8 mouse cellular contexts compared by ENCODE assay signal in the genomic region with DNA sequence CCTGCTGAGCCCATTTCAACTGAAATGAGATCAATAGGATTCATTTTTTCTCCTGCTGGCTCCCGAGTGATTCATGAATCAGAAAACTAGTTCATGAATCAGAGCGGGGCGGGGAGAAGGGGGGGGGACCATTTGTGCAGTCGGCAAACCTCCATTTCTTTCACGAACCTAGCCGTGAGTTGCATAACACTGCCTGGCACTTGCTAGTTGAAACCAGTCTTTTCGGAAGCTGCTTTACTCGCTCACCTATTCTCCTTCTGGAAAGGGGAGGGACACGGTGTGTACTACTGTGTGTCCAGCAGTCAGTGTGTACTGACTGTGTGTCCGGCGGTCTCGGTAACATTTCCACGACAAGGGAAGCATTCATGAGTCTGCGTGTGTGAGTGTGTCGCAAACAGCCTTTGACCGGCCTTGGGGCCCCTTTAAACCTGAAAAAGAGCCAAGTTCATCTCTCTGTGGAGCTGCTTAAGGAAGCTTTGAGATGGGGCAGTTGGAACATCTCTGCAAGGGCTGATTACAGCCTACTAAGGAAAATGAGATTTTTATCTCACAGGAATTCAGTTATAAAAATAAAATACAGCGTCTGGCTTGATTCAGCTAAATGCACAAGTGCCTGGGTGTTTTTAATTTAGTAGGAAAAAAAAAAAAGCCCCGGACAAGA.
DNase-seq lines count a peak whose midpoint lies in the region; ATAC-seq lines count a peak whose summit lies in the region.

No protein-coding gene starts in this region.

- DNase-seq in adipocyte (ENCODE audit: low spot score) = peak; percentile 92
- DNase-seq in cerebellum, adult 18-20 months = peak; percentile 77 to 79
- peak; percentile 44 to 49 for DNase-seq in frontal cortex, postnatal 25 days (ENCODE audit: low spot score in 2 of 2)
- DNase-seq in layer of hippocampus, postnatal 10 days (ENCODE audit: low spot score in 2 of 2) = peak; percentile 61 to 69
- DNase-seq in ovary, postnatal 36 days (ENCODE audit: low spot score) = peak; percentile 47

- H3K4me2 ChIP-seq in hindbrain, embryonic 12.5 days (replicated peaks) = peak overlapping the region; percentile 7
- H3K4me2 ChIP-seq in lung, embryonic 15.5 days = peak overlapping the region; percentile 45

- H3K36me3 ChIP-seq in hindbrain, embryonic 12.5 days = no peaks in the 10 kb centered on the region
- H3K36me3 ChIP-seq in lung, embryonic 15.5 days = no peaks in the 10 kb centered on the region

- no peaks in the 10 kb centered on the region for H3K9me3 ChIP-seq in hindbrain, embryonic 12.5 days (replicated peaks)
- no peaks in the 10 kb centered on the region for H3K9me3 ChIP-seq in lung, embryonic 15.5 days

- no peak overlapping the region for H3K4me3 ChIP-seq in hindbrain, embryonic 12.5 days
- H3K4me3 ChIP-seq in lung, embryonic 15.5 days = peak overlapping the region; percentile 8; the same call in 1 of the 2 replicates

- H3K9ac ChIP-seq in hindbrain, embryonic 12.5 days = peak overlapping the region; percentile 14; the same call in 1 of the 2 replicates
- peak overlapping the region; percentile 31; the same call in 1 of the 2 replicates for H3K9ac ChIP-seq in lung, embryonic 15.5 days

- peaks cover 86% of the 10 kb centered on the region for H3K4me1 ChIP-seq in hindbrain, embryonic 12.5 days
- peaks cover 83% of the 10 kb centered on the region for H3K4me1 ChIP-seq in lung, embryonic 15.5 days

- ATAC-seq in hindbrain, embryonic 12.5 days (ENCODE audit: low FRiP score) = 0 out of 2 replicates have a peak, but pooled peaks have one; percentile 10
- no peak for ATAC-seq in lung, embryonic 15.5 days (ENCODE audit: borderline replicate concordance, extremely low read depth, low FRiP score, low TSS enrichment)
- ATAC-seq in activated CD4-positive, CD25-positive, alpha-beta regulatory T cell, adult 4 months = no peak

- H3K27ac ChIP-seq in hindbrain, embryonic 12.5 days = peak overlapping the region; percentile 92
- H3K27ac ChIP-seq in lung, embryonic 15.5 days = peak overlapping the region; percentile 99

- no peaks in the 10 kb centered on the region for H3K27me3 ChIP-seq in hindbrain, embryonic 12.5 days
- no peaks in the 10 kb centered on the region for H3K27me3 ChIP-seq in lung, embryonic 15.5 days

- 21% methylated on average over 18 of the region's 18 CpGs for WGBS in hindbrain, embryonic 12.5 days
- 7% methylated on average over 18 of the region's 18 CpGs for WGBS in lung, embryonic 15.5 days
